Mouse (Mus musculus) hindbrain, embryonic 12.5 days (tissue): ENCODE measurements around the gene Lamc3. TPM values are rescaled to one million over a fixed set of nuclear protein-coding genes. Genes with fewer than 3 reads are reported as not detected.

Experiments
- ATAC-seq: fragments of 200-750 bp; cut with Nextera tagmentation; 2 replicates; pipeline ENCODE4 v1.8.0; 2017; ENCODE audit warnings: moderate TSS enrichment; ENCODE audit not compliant: low FRiP score
- H3K27ac ChIP-seq: fragments of 300-500 bp; sonication (generic); 2 replicates; pipeline ENCODE4 v1.5.1; 2016; ENCODE audit warnings: mild to moderate bottlenecking
- H3K27me3 ChIP-seq: fragments of 300-500 bp; sonication (generic); 2 replicates; pipeline ENCODE4 v1.6.1; 2016; ENCODE audit warnings: mild to moderate bottlenecking
- H3K36me3 ChIP-seq: fragments of 300-500 bp; sonication (generic); 2 replicates; pipeline ENCODE4 v1.6.1; 2016; ENCODE audit warnings: mild to moderate bottlenecking
- H3K4me1 ChIP-seq: fragments of 300-500 bp; sonication (generic); 2 replicates; pipeline ENCODE4 v1.6.1; 2016
- H3K4me2 ChIP-seq: fragments of 300-500 bp; sonication (generic); replicated peaks from 2 replicates; pipeline ENCODE4 v1.6.1; 2016; ENCODE audit warnings: mild to moderate bottlenecking
- H3K4me3 ChIP-seq: fragments of 300-500 bp; sonication (generic); 2 replicates; pipeline ENCODE4 v1.5.1; 2016; ENCODE audit warnings: mild to moderate bottlenecking
- H3K9ac ChIP-seq: fragments of 300-500 bp; sonication (generic); 2 replicates; pipeline ENCODE4 v1.6.1; 2016; ENCODE audit warnings: mild to moderate bottlenecking, moderate library complexity
- H3K9me3 ChIP-seq: fragments of 300-500 bp; sonication (generic); replicated peaks from 2 replicates; pipeline ENCODE4 v1.6.1; 2016; ENCODE audit warnings: mild to moderate bottlenecking
- WGBS: fragments of 180-500 bp; shearing (Covaris S2); methylation state at CpG from one replicate; pipeline ENCODE4 v1.1.7; 2016; 5-methylcytosine and 5-hydroxymethylcytosine counted together
- polyA plus RNA-seq: library from polyadenylated mRNA; unstranded; fragments of >200 nt; fragmentation: Nextera tagmentation; extraction: Ambion mirVana; gene quantifications from 2 replicates; pipeline ENCODE4 v1.2.1, GENCODE M21; 2016

Gene Lamc3
- polyA plus RNA-seq, 1 experiment from 2014 or later, result 7.6 TPM

GRCm38 (mm10) chr2:31883061-31883460, 4.0 kb upstream of the Lamc3 start:
- no peaks in the 10 kb centered on the region for H3K9me3 ChIP-seq

GRCm38 (mm10) chr2:31884806-31885205, 2.3 kb upstream of the Lamc3 start:
- Histone ChIP-seq H3K4me2 (no peak overlapping the region), H3K4me3 (no peak overlapping the region), H3K4me1 (peaks cover 29% of the 10 kb centered on the region), H3K27me3 (peaks cover 96% of the 10 kb centered on the region), H3K36me3 (no peaks in the 10 kb centered on the region), H3K27ac (no peak overlapping the region), H3K9me3 (no peaks in the 10 kb centered on the region), H3K9ac (no peak overlapping the region)
- WGBS, result 33% methylated on average over 6 of the region's 6 CpGs
- ATAC-seq, result no peak

More at GRCm38 (mm10) chr2:31883061-31883460, 4.0 kb upstream of the Lamc3 start:
- Histone ChIP-seq H3K36me3 (no peaks in the 10 kb centered on the region), H3K9ac (no peak overlapping the region), H3K4me2 (no peak overlapping the region), H3K4me1 (peaks cover 26% of the 10 kb centered on the region), H3K4me3 (no peak overlapping the region), H3K27ac (no peak overlapping the region), H3K27me3 (peaks cover 94% of the 10 kb centered on the region)
- WGBS, result 30% methylated on average over 4 of the region's 4 CpGs
- ATAC-seq, result no peak

GRCm38 (mm10) chr2:31888871-31889270, 1.8 kb downstream of the Lamc3 start:
- peaks cover 61% of the 10 kb centered on the region for H3K27me3 ChIP-seq
- WGBS, result 61% methylated on average over 1 of the region's 1 CpGs

GRCm38 (mm10) chr2:31891219-31891618, 4.1 kb downstream of the Lamc3 start:
- H3K27me3 ChIP-seq, result peaks cover 38% of the 10 kb centered on the region
- H3K9me3 ChIP-seq, result no peaks in the 10 kb centered on the region
- H3K27ac ChIP-seq, result no peak overlapping the region
- no peak overlapping the region for H3K4me3 ChIP-seq
- no peak overlapping the region for H3K9ac ChIP-seq
- H3K4me2 ChIP-seq, result no peak overlapping the region
- peaks cover 19% of the 10 kb centered on the region for H3K4me1 ChIP-seq
- 83% methylated on average over 2 of the region's 2 CpGs for WGBS
- ATAC-seq, result no peak
- H3K36me3 ChIP-seq, result no peaks in the 10 kb centered on the region

More at GRCm38 (mm10) chr2:31888871-31889270, 1.8 kb downstream of the Lamc3 start:
- no peak overlapping the region for H3K27ac ChIP-seq
- no peak for ATAC-seq
- H3K4me2 ChIP-seq, result no peak overlapping the region
- no peak overlapping the region for H3K4me3 ChIP-seq
- H3K4me1 ChIP-seq, result peaks cover 19% of the 10 kb centered on the region
- H3K36me3 ChIP-seq, result no peaks in the 10 kb centered on the region
- H3K9ac ChIP-seq, result no peak overlapping the region
- no peaks in the 10 kb centered on the region for H3K9me3 ChIP-seq

GRCm38 (mm10) chr2:31893110-31893669, 6.1 kb downstream of the Lamc3 start:
- Histone ChIP-seq H3K27ac (no peak overlapping the region), H3K27me3 (peaks cover 18% of the 10 kb centered on the region), H3K36me3 (no peaks in the 10 kb centered on the region), H3K4me1 (peaks cover 8% of the 10 kb centered on the region), H3K4me3 (no peak overlapping the region), H3K4me2 (no peak overlapping the region), H3K9ac (no peak overlapping the region), H3K9me3 (no peaks in the 10 kb centered on the region)
- ATAC-seq, result no peak
- WGBS, result 63% methylated on average over 10 of the region's 10 CpGs

- Histone ChIP-seq H3K9me3 (no peaks in the 10 kb centered on the region), H3K4me3 (no peak overlapping the region), H3K27me3 (peaks cover 7% of the 10 kb centered on the region; the same call in 1 of the 2 replicates), H3K36me3 (no peaks in the 10 kb centered on the region), H3K4me2 (no peak overlapping the region), H3K9ac (no peak overlapping the region), H3K27ac (no peak overlapping the region), H3K4me1 (peaks cover 9% of the 10 kb centered on the region; the same call in 1 of the 2 replicates)
- WGBS, result 47% methylated on average over 13 of the region's 13 CpGs
- no peak for ATAC-seq
Measured at GRCm38 (mm10) chr2:31894221-31894870, 7.3 kb downstream of the Lamc3 start.

- Histone ChIP-seq H3K27ac (no peak overlapping the region), H3K4me2 (no peak overlapping the region), H3K4me1 (peaks cover 27% of the 10 kb centered on the region), H3K36me3 (no peaks in the 10 kb centered on the region), H3K27me3 (0 out of 2 replicates have a peak, but pooled peaks cover 4% of the 10 kb centered on the region), H3K9me3 (no peaks in the 10 kb centered on the region), H3K4me3 (no peak overlapping the region), H3K9ac (no peak overlapping the region)
- ATAC-seq, result no peak
- 67% methylated on average over 4 of the region's 4 CpGs for WGBS
Measured at GRCm38 (mm10) chr2:31900932-31901331, 13.8 kb downstream of the Lamc3 start.

- Histone ChIP-seq H3K9me3 (no peaks in the 10 kb centered on the region), H3K9ac (no peak overlapping the region), H3K4me3 (no peak overlapping the region), H3K4me2 (no peak overlapping the region), H3K4me1 (peaks cover 27% of the 10 kb centered on the region), H3K27ac (no peak overlapping the region), H3K36me3 (no peaks in the 10 kb centered on the region), H3K27me3 (0 out of 2 replicates have a peak, but pooled peaks cover 4% of the 10 kb centered on the region)
- 46% methylated on average over 4 of the region's 4 CpGs for WGBS
- no peak for ATAC-seq
Measured at GRCm38 (mm10) chr2:31901659-31902362, 14.7 kb downstream of the Lamc3 start.

GRCm38 (mm10) chr2:31904089-31904488, 17.0 kb downstream of the Lamc3 start:
- no peaks in the 10 kb centered on the region for H3K36me3 ChIP-seq
- H3K9ac ChIP-seq, result no peak overlapping the region
- 0 out of 2 replicates have a peak, but pooled peaks cover 4% of the 10 kb centered on the region for H3K27me3 ChIP-seq
- no peak for ATAC-seq
- no peak overlapping the region for H3K27ac ChIP-seq
- H3K4me1 ChIP-seq, result peaks cover 26% of the 10 kb centered on the region
- H3K4me3 ChIP-seq, result no peak overlapping the region
- WGBS, result 17% methylated on average over 6 of the region's 6 CpGs
- H3K9me3 ChIP-seq, result no peaks in the 10 kb centered on the region
- no peak overlapping the region for H3K4me2 ChIP-seq

GRCm38 (mm10) chr2:31904622-31905021, 17.5 kb downstream of the Lamc3 start:
- H3K4me3 ChIP-seq, result no peak overlapping the region
- H3K27me3 ChIP-seq, result 0 out of 2 replicates have a peak, but pooled peaks cover 4% of the 10 kb centered on the region
- no peaks in the 10 kb centered on the region for H3K9me3 ChIP-seq
- no peak overlapping the region for H3K4me2 ChIP-seq
- H3K4me1 ChIP-seq, result peaks cover 20% of the 10 kb centered on the region
- no peaks in the 10 kb centered on the region for H3K36me3 ChIP-seq
- H3K9ac ChIP-seq, result no peak overlapping the region
- no peak overlapping the region for H3K27ac ChIP-seq
- WGBS, result 7% methylated on average over 8 of the region's 8 CpGs
- no peak for ATAC-seq

GRCm38 (mm10) chr2:31905682-31906081, 18.6 kb downstream of the Lamc3 start:
- Histone ChIP-seq H3K4me3 (no peak overlapping the region), H3K4me1 (peaks cover 14% of the 10 kb centered on the region), H3K27me3 (0 out of 2 replicates have a peak, but pooled peaks cover 4% of the 10 kb centered on the region), H3K4me2 (no peak overlapping the region), H3K9me3 (no peaks in the 10 kb centered on the region), H3K9ac (no peak overlapping the region), H3K27ac (no peak overlapping the region), H3K36me3 (no peaks in the 10 kb centered on the region)
- 45% methylated on average over 9 of the region's 9 CpGs for WGBS
- ATAC-seq, result no peak

GRCm38 (mm10) chr2:31906407-31906806, 19.3 kb downstream of the Lamc3 start:
- H3K4me3 ChIP-seq, result no peak overlapping the region
- H3K4me1 ChIP-seq, result peaks cover 14% of the 10 kb centered on the region
- H3K9ac ChIP-seq, result no peak overlapping the region
- no peaks in the 10 kb centered on the region for H3K9me3 ChIP-seq
- no peak overlapping the region for H3K27ac ChIP-seq
- WGBS, result 83% methylated on average over 9 of the region's 9 CpGs
- no peaks in the 10 kb centered on the region for H3K36me3 ChIP-seq
- ATAC-seq, result no peak
- H3K27me3 ChIP-seq, result 0 out of 2 replicates have a peak, but pooled peaks cover 4% of the 10 kb centered on the region
- no peak overlapping the region for H3K4me2 ChIP-seq
